Mouse (Mus musculus) ES-Bruce4 (cell line): Measurements from ENCODE around the gene H2-M10.3. TPM values are rescaled to one million over a fixed set of nuclear protein-coding genes. Genes with fewer than 3 reads are reported as not detected.
"Not testable (repeated sequence)": the region's sequence is repeated elsewhere in the genome, so short reads cannot be mapped to it uniquely, and the experiment has no call there.

Experiments used
- H3K27ac ChIP-seq: 2 replicates; pipeline ENCODE4 v1.5.1; 2012; ENCODE audit warnings: low read length, inconsistent platforms; ENCODE audit not compliant: insufficient read depth
- H3K27me3 ChIP-seq: 2 replicates; pipeline ENCODE4 v1.6.1; 2012; ENCODE audit warnings: mild to moderate bottlenecking, low read length, inconsistent platforms; ENCODE audit not compliant: control insufficient read depth, poor library complexity, insufficient read depth, severe bottlenecking
- H3K36me3 ChIP-seq: 2 replicates; pipeline ENCODE4 v1.6.1; 2012; ENCODE audit warnings: inconsistent platforms, mild to moderate bottlenecking, low read length, moderate library complexity; ENCODE audit not compliant: control insufficient read depth, poor library complexity, insufficient read depth, severe bottlenecking
- H3K4me1 ChIP-seq: one replicate; pipeline ENCODE4 v1.8.1; 2011; ENCODE audit warnings: low read length; ENCODE audit not compliant: control insufficient read depth, insufficient read depth
- H3K4me3 ChIP-seq: 2 replicates; pipeline ENCODE4 v1.5.1; 2011; ENCODE audit warnings: low read depth, mild to moderate bottlenecking, low read length
- H3K9ac ChIP-seq: 2 replicates; pipeline ENCODE4 v1.6.1; 2012; ENCODE audit warnings: low read depth, mild to moderate bottlenecking, inconsistent platforms; ENCODE audit not compliant: poor library complexity, severe bottlenecking
- H3K9me3 ChIP-seq: replicated peaks from 2 replicates; pipeline ENCODE4 v1.6.1; 2012; ENCODE audit warnings: mild to moderate bottlenecking, low read length, inconsistent platforms; ENCODE audit not compliant: control insufficient read depth, poor library complexity, insufficient read depth, severe bottlenecking
- CTCF ChIP-seq: IDR thresholded peaks from one replicate; pipeline ENCODE4 v1.8.1; 2011; ENCODE audit warnings: low read depth, low read length
- EP300 ChIP-seq: IDR thresholded peaks from 2 replicates; pipeline ENCODE4 v1.6.1; 2011; ENCODE audit warnings: low read depth, low read length; ENCODE audit not compliant: insufficient read depth
- POLR2A ChIP-seq: IDR thresholded peaks from one replicate; pipeline ENCODE4 v1.8.1; 2011; ENCODE audit warnings: low read length; ENCODE audit not compliant: insufficient read depth
- polyA plus RNA-seq: library from polyadenylated mRNA; stranded (reverse); fragments of >200 nt; gene quantifications from 2 replicates; pipeline ENCODE4 v1.2.4, GENCODE M21; 2011; ENCODE audit warnings: low read depth; ENCODE audit not compliant: missing spikeins, insufficient read depth, insufficient read length

The H2-M10.3 gene
- not detected in 2 replicates for polyA plus RNA-seq

GRCm38 (mm10) chr17:36368317-36368716 lies at the start of gene H2-M10.3:
TSS of gene H2-M10.3 (minus strand) at chr17:36368417.
- H3K27me3 ChIP-seq, H3K27ac ChIP-seq, H3K9ac ChIP-seq, H3K4me1 ChIP-seq, H3K36me3 ChIP-seq, H3K9me3 ChIP-seq, H3K4me3 ChIP-seq: not testable (repeated sequence)

DNA sequence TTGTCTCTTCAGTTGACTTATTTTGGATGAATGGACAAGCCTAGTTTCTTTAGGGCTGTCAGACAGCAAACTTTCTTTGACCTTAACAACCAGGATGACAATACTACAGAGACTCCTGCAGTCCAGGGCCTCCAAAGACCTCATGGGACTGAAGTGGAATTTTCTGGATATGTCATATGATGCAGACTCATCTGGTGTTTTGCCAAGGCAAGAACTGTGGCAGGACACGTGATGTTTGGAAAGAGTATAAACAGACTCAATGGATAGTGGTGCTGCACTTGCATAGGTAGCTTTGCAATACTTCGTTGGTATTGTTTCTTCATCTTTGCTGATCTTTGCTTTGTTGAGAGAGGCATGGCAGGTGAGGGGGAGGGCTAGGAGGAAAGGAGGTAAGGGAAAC lies 49.2 kb upstream of the H2-M10.3 start:
- Histone ChIP-seq H3K27me3 (no peaks in the 10 kb centered on the region), H3K9ac (no peak overlapping the region), H3K9me3 (no peaks in the 10 kb centered on the region), H3K4me1 (no peaks in the 10 kb centered on the region), H3K36me3 (no peaks in the 10 kb centered on the region), H3K4me3 (no peak overlapping the region), H3K27ac (no peak overlapping the region)
- no peak for TF ChIP-seq CTCF
- no peak for TF ChIP-seq POLR2A
- no peak for TF ChIP-seq EP300

GRCm38 (mm10) chr17:36415407-36415806 lies 47.2 kb upstream of the H2-M10.3 start:
- no peak for TF ChIP-seq CTCF
- TF ChIP-seq EP300, result no peak
- no peak for TF ChIP-seq POLR2A
- H3K9me3 ChIP-seq, result no peaks in the 10 kb centered on the region
- no peaks in the 10 kb centered on the region for H3K36me3 ChIP-seq
- no peak overlapping the region for H3K9ac ChIP-seq
- H3K27ac ChIP-seq, result no peak overlapping the region
- H3K4me3 ChIP-seq, result no peak overlapping the region
- H3K27me3 ChIP-seq, result no peaks in the 10 kb centered on the region
- no peaks in the 10 kb centered on the region for H3K4me1 ChIP-seq

GRCm38 (mm10) chr17:36414361-36414760 lies 46.1 kb upstream of the H2-M10.3 start:
- Histone ChIP-seq H3K36me3 (no peaks in the 10 kb centered on the region), H3K4me3 (no peak overlapping the region), H3K27ac (no peak overlapping the region), H3K4me1 (no peaks in the 10 kb centered on the region), H3K9ac (no peak overlapping the region), H3K27me3 (no peaks in the 10 kb centered on the region), H3K9me3 (no peaks in the 10 kb centered on the region)
- TF ChIP-seq EP300 (no peak), CTCF (no peak), POLR2A (no peak)

DNA sequence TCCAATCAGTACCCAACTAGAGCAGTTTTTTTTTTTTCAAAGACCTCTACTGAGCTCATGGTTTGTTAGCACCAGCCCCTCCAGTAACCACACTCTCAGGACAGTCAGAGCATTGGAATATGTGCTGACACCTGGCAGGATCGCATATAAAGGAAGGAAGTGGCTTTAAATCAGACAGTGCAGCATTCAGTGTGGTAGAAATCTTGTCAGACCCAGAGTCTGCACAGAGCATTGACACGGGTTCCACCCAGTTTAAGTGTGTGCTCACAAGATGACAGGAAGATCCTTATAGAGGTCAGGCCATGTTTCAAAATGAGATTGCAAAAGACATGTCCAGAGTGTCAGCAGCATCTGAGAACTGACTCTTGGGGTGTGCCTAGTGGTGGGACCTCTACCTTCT lies 21.7 kb upstream of the H2-M10.3 start:
- Histone ChIP-seq H3K27me3 (no peaks in the 10 kb centered on the region), H3K4me1 (no peaks in the 10 kb centered on the region), H3K27ac (no peak overlapping the region), H3K9ac (no peak overlapping the region), H3K4me3 (no peak overlapping the region), H3K9me3 (no peaks in the 10 kb centered on the region), H3K36me3 (no peaks in the 10 kb centered on the region)
- TF ChIP-seq POLR2A (no peak), CTCF (no peak), EP300 (no peak)

- H3K36me3 ChIP-seq, H3K27me3 ChIP-seq, H3K4me3 ChIP-seq, H3K4me1 ChIP-seq, H3K9me3 ChIP-seq, H3K9ac ChIP-seq, H3K27ac ChIP-seq: not testable (repeated sequence)
Measured at GRCm38 (mm10) chr17:36362404-36362803, 5.8 kb downstream of the H2-M10.3 start.

DNA sequence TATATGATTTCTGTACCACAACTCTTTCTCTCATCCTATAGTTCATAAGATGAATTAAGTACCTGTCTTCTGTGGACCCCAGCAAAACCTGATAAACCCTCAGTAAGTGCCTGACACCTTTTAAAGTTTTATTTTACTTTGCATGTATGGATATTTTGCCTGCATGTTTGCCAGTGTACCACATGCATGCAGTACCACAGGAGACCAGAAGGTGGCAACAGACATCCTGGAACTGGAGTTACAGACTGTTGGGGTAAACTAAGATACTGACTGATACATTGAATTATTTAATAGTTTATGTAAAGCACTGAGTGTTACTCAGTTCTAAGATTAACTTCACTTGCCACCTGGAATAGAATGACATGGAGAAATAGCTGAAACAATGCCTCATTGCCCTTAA lies 10.7 kb downstream of the H2-M10.3 start:
- H3K9ac ChIP-seq, H3K27me3 ChIP-seq: not testable (repeated sequence)

More for the DNA sequence above, 10.7 kb downstream of the H2-M10.3 start:
- not testable (repeated sequence) for H3K4me1 ChIP-seq, H3K9me3 ChIP-seq, H3K4me3 ChIP-seq, H3K36me3 ChIP-seq, H3K27ac ChIP-seq
